Mouse (Mus musculus): ENCODE data around the gene Gdpd1.

The Gdpd1 gene

GRCm38 (mm10) chr11:86992461-86992988 is 81.3 kb downstream of the Gdpd1 start:
- no peak for DNase-seq (ENCODE audit: low read depth, low spot score)

- DNase-seq (ENCODE audit: low read depth, low spot score), result no peak
These were observed 82.6 kb downstream of the Gdpd1 start for GRCm38 (mm10) chr11:86991241-86991640.

- no peak for DNase-seq (ENCODE audit: low read depth, low spot score)
These were observed 83.6 kb downstream of the Gdpd1 start for GRCm38 (mm10) chr11:86990309-86990708.

- peak; percentile 47 for DNase-seq (ENCODE audit: low read depth, low spot score)
These were observed 88.9 kb downstream of the Gdpd1 start for GRCm38 (mm10) chr11:86984990-86985389.
